Mouse (Mus musculus): Measurements from ENCODE around the gene Cfd. TPM values are rescaled to one million over a fixed set of nuclear protein-coding genes. Genes with fewer than 3 reads are reported as not detected.
"Not testable (repeated sequence)": the region's sequence is repeated elsewhere in the genome, so short reads cannot be mapped to it uniquely, and the experiment has no call there.

The Cfd gene
- polyA plus RNA-seq, 1 experiment from 2014 or later, result not detected

- Histone ChIP-seq H3K36me3 (ENCODE audit: control insufficient read depth, insufficient read depth, low read length) (no peaks in the 10 kb centered on the region), H3K4me3 (ENCODE audit: low read depth, low read length) (no peak overlapping the region), H3K27ac (ENCODE audit: low read depth, low read length) (no peak overlapping the region), H3K27me3 (ENCODE audit: control insufficient read depth, insufficient read depth, low read length) (no peaks in the 10 kb centered on the region), H3K4me1 (ENCODE audit: control insufficient read depth, insufficient read depth, low read length) (no peaks in the 10 kb centered on the region), H3K9me3 (ENCODE audit: control insufficient read depth, low read length) (no peaks in the 10 kb centered on the region), H3K9ac (replicated peaks; ENCODE audit: low read depth, low read length) (no peak overlapping the region), H3K4me2 (ENCODE audit: low read depth, low read length) (no peak overlapping the region)
- ATAC-seq (ENCODE audit: low read depth), result no peak
- 76% methylated on average over 2 of the region's 2 CpGs for WGBS
Measured at GRCm38 (mm10) chr10:79889386-79889785, 1.3 kb upstream of the Cfd start.

DNA sequence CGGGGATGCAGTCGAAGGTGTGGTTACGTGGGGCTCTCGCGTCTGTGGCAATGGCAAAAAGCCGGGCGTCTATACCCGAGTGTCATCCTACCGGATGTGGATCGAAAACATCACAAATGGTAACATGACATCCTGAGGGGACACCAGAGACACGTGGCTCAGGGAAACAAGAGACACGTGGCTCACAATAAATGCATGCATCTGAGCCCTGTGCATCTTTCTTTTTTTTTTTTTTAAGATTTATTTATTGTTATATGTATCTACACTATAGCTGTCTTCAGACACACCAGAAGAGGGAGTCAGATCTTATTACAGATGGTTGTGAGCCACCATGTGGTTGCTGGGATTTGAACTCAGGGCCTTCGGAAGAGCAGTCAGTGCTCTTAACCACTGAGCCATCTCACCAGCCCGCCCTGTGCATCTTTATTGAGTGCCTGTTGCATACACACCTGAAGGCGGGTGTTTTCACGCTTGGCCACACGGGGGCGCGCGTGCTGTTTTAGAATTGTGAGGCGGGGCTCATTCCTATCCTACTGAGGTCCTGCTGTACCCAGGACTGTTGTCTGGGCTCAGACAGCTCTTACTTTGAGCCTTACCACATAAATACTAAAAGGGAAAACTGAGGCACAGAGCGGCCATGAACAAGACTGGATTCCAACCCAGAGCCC is 1.9 kb downstream of the Cfd start:
- H3K27ac ChIP-seq (ENCODE audit: low read depth, low read length); H3K4me1 ChIP-seq (ENCODE audit: control insufficient read depth, insufficient read depth, low read length); H3K4me3 ChIP-seq (ENCODE audit: low read depth, low read length); H3K9me3 ChIP-seq (ENCODE audit: control insufficient read depth, low read length); H3K9ac ChIP-seq (replicated peaks; ENCODE audit: low read depth, low read length); H3K27me3 ChIP-seq (ENCODE audit: control insufficient read depth, insufficient read depth, low read length); H3K4me2 ChIP-seq (ENCODE audit: low read depth, low read length): not testable (repeated sequence)
- peak; percentile 61; the same call in 1 of the 2 replicates for ATAC-seq (ENCODE audit: low read depth)
- WGBS, result 43% methylated on average over 22 of the region's 22 CpGs
- H3K36me3 ChIP-seq (ENCODE audit: control insufficient read depth, insufficient read depth, low read length), result peaks cover 15% of the 10 kb centered on the region

- no peaks in the 10 kb centered on the region for H3K9me3 ChIP-seq (ENCODE audit: control insufficient read depth, low read length)
- WGBS, result 91% methylated on average over 16 of the region's 16 CpGs
- ATAC-seq (ENCODE audit: low read depth), result no peak
- no peaks in the 10 kb centered on the region for H3K4me1 ChIP-seq (ENCODE audit: control insufficient read depth, insufficient read depth, low read length)
- H3K27ac ChIP-seq (ENCODE audit: low read depth, low read length), result no peak overlapping the region
- H3K36me3 ChIP-seq (ENCODE audit: control insufficient read depth, insufficient read depth, low read length), result peaks cover 21% of the 10 kb centered on the region
- H3K9ac ChIP-seq (replicated peaks; ENCODE audit: low read depth, low read length), result no peak overlapping the region
- H3K27me3 ChIP-seq (ENCODE audit: control insufficient read depth, insufficient read depth, low read length), result no peaks in the 10 kb centered on the region
- no peak overlapping the region for H3K4me3 ChIP-seq (ENCODE audit: low read depth, low read length)
- H3K4me2 ChIP-seq (ENCODE audit: low read depth, low read length), result no peak overlapping the region
Measured at GRCm38 (mm10) chr10:79896306-79896705, 5.7 kb downstream of the Cfd start.

GRCm38 (mm10) chr10:79896814-79897213 is 6.2 kb downstream of the Cfd start:
- peaks cover 21% of the 10 kb centered on the region for H3K36me3 ChIP-seq (ENCODE audit: control insufficient read depth, insufficient read depth, low read length)

GRCm38 (mm10) chr10:79897316-79898245 is 6.9 kb downstream of the Cfd start:
- no peak overlapping the region for H3K9ac ChIP-seq (replicated peaks; ENCODE audit: low read depth, low read length)
- H3K27ac ChIP-seq (ENCODE audit: low read depth, low read length), result no peak overlapping the region
- no peak overlapping the region for H3K4me3 ChIP-seq (ENCODE audit: low read depth, low read length)
- no peaks in the 10 kb centered on the region for H3K9me3 ChIP-seq (ENCODE audit: control insufficient read depth, low read length)
- peaks cover 21% of the 10 kb centered on the region for H3K36me3 ChIP-seq (ENCODE audit: control insufficient read depth, insufficient read depth, low read length)
- H3K4me2 ChIP-seq (ENCODE audit: low read depth, low read length), result no peak overlapping the region
- 53% methylated on average over 19 of the region's 20 CpGs for WGBS
- H3K27me3 ChIP-seq (ENCODE audit: control insufficient read depth, insufficient read depth, low read length), result no peaks in the 10 kb centered on the region
- H3K4me1 ChIP-seq (ENCODE audit: control insufficient read depth, insufficient read depth, low read length), result no peaks in the 10 kb centered on the region
- ATAC-seq (ENCODE audit: low read depth), result no peak

More at GRCm38 (mm10) chr10:79896814-79897213, 6.2 kb downstream of the Cfd start:
- Histone ChIP-seq H3K4me1 (ENCODE audit: control insufficient read depth, insufficient read depth, low read length) (no peaks in the 10 kb centered on the region), H3K27ac (ENCODE audit: low read depth, low read length) (no peak overlapping the region), H3K27me3 (ENCODE audit: control insufficient read depth, insufficient read depth, low read length) (no peaks in the 10 kb centered on the region), H3K4me3 (ENCODE audit: low read depth, low read length) (no peak overlapping the region), H3K4me2 (ENCODE audit: low read depth, low read length) (no peak overlapping the region), H3K9me3 (ENCODE audit: control insufficient read depth, low read length) (no peaks in the 10 kb centered on the region), H3K9ac (replicated peaks; ENCODE audit: low read depth, low read length) (no peak overlapping the region)
- WGBS, result 89% methylated on average over 13 of the region's 13 CpGs
- ATAC-seq (ENCODE audit: low read depth), result no peak

- ATAC-seq (ENCODE audit: low read depth), result peak; percentile 67
- Histone ChIP-seq H3K36me3 (ENCODE audit: control insufficient read depth, insufficient read depth, low read length) (peaks cover 11% of the 10 kb centered on the region), H3K4me3 (ENCODE audit: low read depth, low read length) (no peak overlapping the region), H3K27me3 (ENCODE audit: control insufficient read depth, insufficient read depth, low read length) (no peaks in the 10 kb centered on the region), H3K4me1 (ENCODE audit: control insufficient read depth, insufficient read depth, low read length) (no peaks in the 10 kb centered on the region), H3K9me3 (ENCODE audit: control insufficient read depth, low read length) (no peaks in the 10 kb centered on the region), H3K27ac (ENCODE audit: low read depth, low read length) (0 out of 2 replicates have a peak overlapping the region, but pooled peaks have one; percentile 34), H3K4me2 (ENCODE audit: low read depth, low read length) (no peak overlapping the region), H3K9ac (replicated peaks; ENCODE audit: low read depth, low read length) (no peak overlapping the region)
- 12% methylated on average over 2 of the region's 2 CpGs for WGBS
Measured at GRCm38 (mm10) chr10:79900951-79901410, 10.3 kb downstream of the Cfd start.

GRCm38 (mm10) chr10:79906712-79907111 is 16.1 kb downstream of the Cfd start:
- Histone ChIP-seq H3K4me1 (ENCODE audit: control insufficient read depth, insufficient read depth, low read length) (peaks cover 4% of the 10 kb centered on the region; the same call in 1 of the 2 replicates), H3K9ac (replicated peaks; ENCODE audit: low read depth, low read length) (no peak overlapping the region), H3K4me2 (ENCODE audit: low read depth, low read length) (no peak overlapping the region), H3K36me3 (ENCODE audit: control insufficient read depth, insufficient read depth, low read length) (peaks cover 9% of the 10 kb centered on the region; the same call in 1 of the 2 replicates), H3K4me3 (ENCODE audit: low read depth, low read length) (no peak overlapping the region), H3K9me3 (ENCODE audit: control insufficient read depth, low read length) (no peaks in the 10 kb centered on the region), H3K27ac (ENCODE audit: low read depth, low read length) (no peak overlapping the region), H3K27me3 (ENCODE audit: control insufficient read depth, insufficient read depth, low read length) (no peaks in the 10 kb centered on the region)
- ATAC-seq (ENCODE audit: low read depth), result no peak
- 95% methylated on average over 9 of the region's 9 CpGs for WGBS

- Histone ChIP-seq H3K27me3 (ENCODE audit: control insufficient read depth, insufficient read depth, low read length) (no peaks in the 10 kb centered on the region), H3K27ac (ENCODE audit: low read depth, low read length) (no peak overlapping the region), H3K4me2 (ENCODE audit: low read depth, low read length) (no peak overlapping the region), H3K4me1 (ENCODE audit: control insufficient read depth, insufficient read depth, low read length) (peaks cover 4% of the 10 kb centered on the region; the same call in 1 of the 2 replicates), H3K9ac (replicated peaks; ENCODE audit: low read depth, low read length) (no peak overlapping the region), H3K36me3 (ENCODE audit: control insufficient read depth, insufficient read depth, low read length) (peaks cover 9% of the 10 kb centered on the region; the same call in 1 of the 2 replicates), H3K9me3 (ENCODE audit: control insufficient read depth, low read length) (no peaks in the 10 kb centered on the region), H3K4me3 (ENCODE audit: low read depth, low read length) (no peak overlapping the region)
- ATAC-seq (ENCODE audit: low read depth), result no peak
- WGBS, result 92% methylated on average over 10 of the region's 10 CpGs
Measured at GRCm38 (mm10) chr10:79907415-79907814, 16.8 kb downstream of the Cfd start.
